Mouse (Mus musculus): ENCODE results near the gene Odf2. TPM values are rescaled to one million over a fixed set of nuclear protein-coding genes. Genes with fewer than 3 reads are reported as not detected.

Odf2 gene
- polyA plus RNA-seq, 1 experiment from 2014 or later, result 64.3 TPM

DNA sequence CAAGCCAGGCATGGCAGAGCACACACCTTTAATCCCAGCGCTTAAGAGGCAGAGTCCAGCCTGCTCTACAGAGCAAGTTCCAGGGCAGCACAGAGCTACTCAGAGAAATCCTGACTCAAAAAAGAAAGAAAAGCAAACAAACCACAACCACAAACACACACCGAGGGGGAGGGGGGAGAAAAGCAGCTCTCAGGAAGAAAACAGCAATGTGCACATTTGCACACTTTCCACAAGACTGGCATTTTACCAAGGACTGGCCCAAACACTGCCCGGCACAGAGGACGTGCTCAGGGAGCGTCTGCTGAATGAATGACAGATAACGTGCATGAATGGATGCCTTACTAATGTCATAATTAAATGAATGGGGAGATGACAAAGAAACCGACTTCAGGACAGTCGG lies 40.0 kb upstream of the Odf2 start:
- H3K27me3 ChIP-seq (ENCODE audit: control insufficient read depth, insufficient read depth, low read length), result peaks cover 29% of the 10 kb centered on the region
- no peak overlapping the region for H3K4me2 ChIP-seq (replicated peaks; ENCODE audit: low read depth, low read length)
- H3K9me3 ChIP-seq (ENCODE audit: control insufficient read depth, low read depth, low read length), result no peaks in the 10 kb centered on the region
- no peak overlapping the region for H3K27ac ChIP-seq (ENCODE audit: low read length)
- 65% methylated on average over 8 of the region's 8 CpGs for WGBS
- H3K36me3 ChIP-seq (ENCODE audit: control insufficient read depth, insufficient read depth, low read length), result no peaks in the 10 kb centered on the region
- H3K4me1 ChIP-seq (ENCODE audit: control insufficient read depth, insufficient read depth, low read length), result peaks cover 6% of the 10 kb centered on the region; the same call in 1 of the 2 replicates
- H3K4me3 ChIP-seq (ENCODE audit: low read depth, low read length), result no peak overlapping the region
- H3K9ac ChIP-seq (replicated peaks; ENCODE audit: low read depth, low read length), result no peak overlapping the region
- no peak for ATAC-seq (ENCODE audit: insufficient number of reproducible peaks, insufficient read depth, low FRiP score, low read depth)

DNA sequence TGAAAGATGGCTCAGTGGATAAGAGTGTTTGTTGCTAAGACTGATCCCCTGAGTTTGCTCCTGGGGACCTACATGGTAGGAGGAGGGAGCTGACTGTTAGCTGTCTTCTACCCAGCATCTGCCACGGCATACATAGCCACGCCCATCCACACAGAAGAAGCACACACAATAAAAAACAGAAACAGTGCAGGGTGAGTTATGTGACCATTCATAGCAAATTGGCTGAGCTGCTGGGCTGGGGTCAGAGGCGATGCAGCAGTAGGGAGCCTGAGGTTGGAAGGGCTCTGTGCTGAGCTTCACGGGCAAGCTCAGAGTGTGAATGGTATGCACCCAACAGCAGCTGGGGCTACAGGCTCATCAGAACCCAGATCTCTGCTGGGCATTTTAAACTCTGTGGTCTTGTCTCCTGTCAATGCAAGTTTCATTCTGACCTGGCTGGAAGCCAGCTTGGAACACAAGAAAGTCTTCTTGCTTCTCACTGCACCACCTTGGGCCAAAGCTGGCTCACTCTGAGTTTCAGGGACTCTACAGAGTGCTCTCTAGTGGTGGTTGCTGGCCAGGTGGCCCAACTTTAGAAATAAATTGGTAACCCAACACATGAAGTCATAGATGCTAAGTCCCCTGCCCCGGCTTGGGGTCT lies 39.1 kb upstream of the Odf2 start:
- H3K4me2 ChIP-seq (replicated peaks; ENCODE audit: low read depth, low read length), result no peak overlapping the region
- no peaks in the 10 kb centered on the region for H3K36me3 ChIP-seq (ENCODE audit: control insufficient read depth, insufficient read depth, low read length)
- 46% methylated on average over 5 of the region's 5 CpGs for WGBS
- no peak overlapping the region for H3K27ac ChIP-seq (ENCODE audit: low read length)
- no peak overlapping the region for H3K4me3 ChIP-seq (ENCODE audit: low read depth, low read length)
- no peak for ATAC-seq (ENCODE audit: insufficient number of reproducible peaks, insufficient read depth, low FRiP score, low read depth)
- H3K4me1 ChIP-seq (ENCODE audit: control insufficient read depth, insufficient read depth, low read length), result peaks cover 6% of the 10 kb centered on the region; the same call in 1 of the 2 replicates
- peaks cover 20% of the 10 kb centered on the region for H3K27me3 ChIP-seq (ENCODE audit: control insufficient read depth, insufficient read depth, low read length)
- no peaks in the 10 kb centered on the region for H3K9me3 ChIP-seq (ENCODE audit: control insufficient read depth, low read depth, low read length)
- H3K9ac ChIP-seq (replicated peaks; ENCODE audit: low read depth, low read length), result no peak overlapping the region

DNA sequence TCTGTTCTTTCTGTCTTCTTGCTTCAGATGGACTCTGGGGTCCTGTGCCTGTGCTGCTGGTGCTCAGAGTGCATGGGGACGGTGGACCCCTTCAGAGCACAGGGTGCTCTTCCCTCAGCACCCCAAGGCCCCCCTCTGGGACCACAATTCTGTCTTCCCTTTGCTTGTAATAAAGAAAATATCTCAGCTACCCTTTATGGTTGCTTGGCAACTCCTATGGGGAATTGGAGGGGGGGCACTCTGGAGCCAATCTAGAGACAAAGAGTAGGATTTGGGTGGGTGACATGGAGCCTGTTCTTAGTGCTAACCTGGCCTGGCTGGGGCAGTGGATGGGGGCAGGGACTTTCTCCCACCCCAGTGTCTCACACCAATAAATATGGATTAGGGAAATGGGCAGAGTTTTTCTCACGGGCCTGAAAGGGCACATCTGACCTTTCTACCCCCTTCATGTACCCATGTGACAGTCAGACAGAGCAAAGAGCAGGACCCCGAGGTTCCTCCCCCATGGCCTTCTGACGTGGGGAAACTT lies 36.0 kb upstream of the Odf2 start:
- Histone ChIP-seq H3K9ac (replicated peaks; ENCODE audit: low read depth, low read length) (no peak overlapping the region), H3K9me3 (ENCODE audit: control insufficient read depth, low read depth, low read length) (no peaks in the 10 kb centered on the region), H3K36me3 (ENCODE audit: control insufficient read depth, insufficient read depth, low read length) (no peaks in the 10 kb centered on the region), H3K4me3 (ENCODE audit: low read depth, low read length) (no peak overlapping the region), H3K4me2 (replicated peaks; ENCODE audit: low read depth, low read length) (no peak overlapping the region), H3K4me1 (ENCODE audit: control insufficient read depth, insufficient read depth, low read length) (no peaks in the 10 kb centered on the region), H3K27ac (ENCODE audit: low read length) (no peak overlapping the region), H3K27me3 (ENCODE audit: control insufficient read depth, insufficient read depth, low read length) (no peaks in the 10 kb centered on the region)
- ATAC-seq (ENCODE audit: insufficient number of reproducible peaks, insufficient read depth, low FRiP score, low read depth), result no peak
- 40% methylated on average over 4 of the region's 4 CpGs for WGBS

DNA sequence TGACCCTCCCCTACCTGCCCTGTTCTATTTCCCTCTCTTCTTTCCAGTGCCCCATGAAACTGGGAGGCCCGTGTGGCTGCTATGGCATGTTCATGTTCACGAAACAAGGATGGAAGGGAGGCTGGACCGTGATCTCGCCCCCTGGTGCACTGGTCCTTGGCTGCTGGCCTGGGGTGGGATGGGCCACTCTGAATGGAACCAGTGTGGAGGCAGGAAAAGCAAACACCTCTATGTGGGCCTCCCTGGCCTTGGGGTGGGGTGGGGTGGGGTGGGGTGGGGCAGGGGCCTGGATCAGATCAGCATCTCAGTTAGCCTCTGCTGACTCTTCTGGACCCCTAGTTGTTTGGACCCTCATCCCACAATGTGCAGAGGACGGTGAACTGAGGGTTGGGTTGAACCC lies 35.3 kb upstream of the Odf2 start:
- Histone ChIP-seq H3K4me1 (ENCODE audit: control insufficient read depth, insufficient read depth, low read length) (no peaks in the 10 kb centered on the region), H3K36me3 (ENCODE audit: control insufficient read depth, insufficient read depth, low read length) (no peaks in the 10 kb centered on the region), H3K27me3 (ENCODE audit: control insufficient read depth, insufficient read depth, low read length) (no peaks in the 10 kb centered on the region), H3K4me2 (replicated peaks; ENCODE audit: low read depth, low read length) (no peak overlapping the region), H3K4me3 (ENCODE audit: low read depth, low read length) (no peak overlapping the region), H3K9ac (replicated peaks; ENCODE audit: low read depth, low read length) (no peak overlapping the region), H3K9me3 (ENCODE audit: control insufficient read depth, low read depth, low read length) (no peaks in the 10 kb centered on the region), H3K27ac (ENCODE audit: low read length) (no peak overlapping the region)
- WGBS, result 67% methylated on average over 5 of the region's 5 CpGs
- no peak for ATAC-seq (ENCODE audit: insufficient number of reproducible peaks, insufficient read depth, low FRiP score, low read depth)

DNA sequence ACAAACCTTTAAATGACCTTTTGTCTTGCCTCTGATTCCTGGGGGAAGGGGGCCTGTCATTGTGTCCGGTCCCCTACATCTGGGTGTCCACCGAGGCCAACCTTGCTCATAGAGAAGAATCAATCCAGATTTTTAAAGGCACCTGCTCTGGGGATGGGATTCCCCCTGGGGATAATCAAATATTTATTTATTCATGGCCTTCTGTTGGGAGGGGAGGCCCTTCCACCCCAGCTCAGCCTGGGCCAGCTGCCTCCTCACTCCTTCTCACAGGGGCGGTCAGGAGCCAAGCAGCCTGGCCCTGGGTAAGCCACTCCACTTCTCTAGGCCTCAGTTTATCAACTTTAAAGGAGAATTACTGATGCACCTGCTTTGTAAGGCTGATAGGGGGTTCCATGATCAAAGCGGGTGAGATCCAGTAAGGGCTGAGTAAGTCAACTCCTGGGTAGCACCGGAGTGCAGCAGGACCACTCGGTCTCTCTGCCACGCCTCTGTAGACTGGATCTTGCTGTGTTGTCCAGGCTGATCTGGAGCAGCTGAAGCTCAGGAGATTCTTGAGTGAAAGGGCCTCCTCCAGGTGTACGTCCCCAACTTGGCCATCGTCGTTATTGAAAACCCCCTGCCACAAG lies 33.3 kb upstream of the Odf2 start:
- Histone ChIP-seq H3K9ac (replicated peaks; ENCODE audit: low read depth, low read length) (no peak overlapping the region), H3K36me3 (ENCODE audit: control insufficient read depth, insufficient read depth, low read length) (no peaks in the 10 kb centered on the region), H3K4me1 (ENCODE audit: control insufficient read depth, insufficient read depth, low read length) (no peaks in the 10 kb centered on the region), H3K4me2 (replicated peaks; ENCODE audit: low read depth, low read length) (no peak overlapping the region), H3K4me3 (ENCODE audit: low read depth, low read length) (no peak overlapping the region), H3K9me3 (ENCODE audit: control insufficient read depth, low read depth, low read length) (no peaks in the 10 kb centered on the region), H3K27ac (ENCODE audit: low read length) (no peak overlapping the region), H3K27me3 (ENCODE audit: control insufficient read depth, insufficient read depth, low read length) (no peaks in the 10 kb centered on the region)
- no peak for ATAC-seq (ENCODE audit: insufficient number of reproducible peaks, insufficient read depth, low FRiP score, low read depth)
- WGBS, result 71% methylated on average over 10 of the region's 10 CpGs

DNA sequence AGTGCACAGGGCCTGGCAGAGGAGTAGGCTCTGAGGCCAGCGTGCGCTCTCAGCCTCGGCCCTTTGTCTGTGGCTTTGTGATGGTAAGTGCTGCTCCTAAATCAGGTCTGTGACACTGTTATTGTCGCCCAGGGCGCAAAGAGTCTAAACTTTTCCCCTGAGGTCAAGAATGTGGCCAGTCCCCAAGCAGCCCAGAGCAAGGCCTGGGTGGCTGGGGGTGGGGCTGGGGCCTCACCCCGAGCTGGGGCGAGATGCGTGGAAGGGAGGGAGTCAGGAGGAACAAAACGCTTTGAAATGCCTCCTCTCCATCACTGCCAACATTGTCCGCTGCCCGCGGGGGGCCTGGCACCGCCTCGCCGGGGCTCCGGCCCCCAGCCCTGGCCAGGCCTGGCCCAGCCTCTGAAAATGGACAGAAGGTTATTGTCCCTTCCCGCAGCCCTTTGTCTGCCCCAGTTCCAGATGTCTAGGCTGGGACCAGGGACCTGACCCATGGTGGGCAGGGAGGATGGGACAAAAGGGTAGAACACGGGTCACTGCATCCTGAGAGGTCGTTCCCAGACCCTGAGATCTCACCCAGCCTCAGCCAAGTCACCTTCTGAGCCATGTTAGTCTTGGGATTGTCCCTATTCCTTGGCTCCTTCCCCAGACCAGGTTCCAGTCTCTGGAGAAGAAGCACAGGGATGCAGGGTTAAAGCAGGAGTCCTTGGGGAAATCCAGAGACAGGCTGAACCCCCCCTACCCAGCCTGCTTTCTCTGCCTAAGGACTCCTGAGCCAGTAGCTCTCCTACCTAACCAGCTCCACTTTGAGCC lies 32.4 kb upstream of the Odf2 start:
- no peak overlapping the region for H3K27ac ChIP-seq (ENCODE audit: low read length)
- 22% methylated on average over 19 of the region's 19 CpGs for WGBS
- H3K36me3 ChIP-seq (ENCODE audit: control insufficient read depth, insufficient read depth, low read length), result no peaks in the 10 kb centered on the region
- no peak overlapping the region for H3K4me2 ChIP-seq (replicated peaks; ENCODE audit: low read depth, low read length)
- no peak overlapping the region for H3K4me3 ChIP-seq (ENCODE audit: low read depth, low read length)
- no peak for ATAC-seq (ENCODE audit: insufficient number of reproducible peaks, insufficient read depth, low FRiP score, low read depth)
- H3K27me3 ChIP-seq (ENCODE audit: control insufficient read depth, insufficient read depth, low read length), result no peaks in the 10 kb centered on the region
- no peaks in the 10 kb centered on the region for H3K4me1 ChIP-seq (ENCODE audit: control insufficient read depth, insufficient read depth, low read length)
- H3K9me3 ChIP-seq (ENCODE audit: control insufficient read depth, low read depth, low read length), result no peaks in the 10 kb centered on the region
- no peak overlapping the region for H3K9ac ChIP-seq (replicated peaks; ENCODE audit: low read depth, low read length)

DNA sequence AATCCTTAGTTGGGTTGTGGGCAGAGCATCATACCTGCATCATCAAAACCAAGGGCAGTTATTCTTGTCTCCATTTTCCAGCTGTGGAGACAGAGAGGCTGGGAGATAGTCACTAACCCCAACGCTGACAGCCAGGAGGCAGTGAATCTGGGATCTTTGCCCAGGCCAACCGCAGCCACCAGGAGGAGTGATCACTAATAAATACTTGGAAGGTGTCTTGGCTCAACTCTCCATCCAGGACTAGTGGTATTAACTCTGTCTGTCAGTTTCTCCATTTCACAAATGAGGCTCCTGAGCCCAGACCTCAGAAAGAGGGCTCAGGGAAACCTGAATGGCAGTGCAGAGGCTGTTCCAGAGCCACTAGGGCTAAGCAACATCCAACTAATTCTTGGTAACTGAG lies 31.7 kb upstream of the Odf2 start:
- Histone ChIP-seq H3K9ac (replicated peaks; ENCODE audit: low read depth, low read length) (no peak overlapping the region), H3K4me1 (ENCODE audit: control insufficient read depth, insufficient read depth, low read length) (no peaks in the 10 kb centered on the region), H3K27me3 (ENCODE audit: control insufficient read depth, insufficient read depth, low read length) (no peaks in the 10 kb centered on the region), H3K9me3 (ENCODE audit: control insufficient read depth, low read depth, low read length) (no peaks in the 10 kb centered on the region), H3K36me3 (ENCODE audit: control insufficient read depth, insufficient read depth, low read length) (no peaks in the 10 kb centered on the region), H3K4me3 (ENCODE audit: low read depth, low read length) (no peak overlapping the region), H3K4me2 (replicated peaks; ENCODE audit: low read depth, low read length) (no peak overlapping the region), H3K27ac (ENCODE audit: low read length) (no peak overlapping the region)
- no peak for ATAC-seq (ENCODE audit: insufficient number of reproducible peaks, insufficient read depth, low FRiP score, low read depth)
- WGBS, result 44% methylated on average over 2 of the region's 2 CpGs

DNA sequence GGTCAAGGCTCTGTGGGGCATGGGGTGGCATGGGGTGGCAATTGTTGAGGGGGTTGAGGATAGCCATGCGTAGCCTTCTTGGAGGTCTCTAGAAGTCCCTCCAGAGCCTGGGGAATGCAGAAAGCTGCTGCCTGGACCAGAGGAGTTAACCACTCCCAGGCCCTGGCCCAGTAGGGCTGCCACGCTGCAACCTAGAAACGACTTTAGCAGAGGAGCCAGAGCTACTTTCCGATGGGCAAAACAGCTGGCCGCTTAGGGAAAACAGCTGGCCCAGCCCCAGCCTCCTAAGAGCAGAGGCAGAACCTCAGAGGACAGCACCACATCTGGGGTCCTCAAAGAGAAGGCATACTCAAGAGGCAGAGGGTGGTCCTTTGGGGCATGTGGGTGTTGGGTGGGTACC lies 31.1 kb upstream of the Odf2 start:
- WGBS, result 71% methylated on average over 5 of the region's 5 CpGs
- H3K4me3 ChIP-seq (ENCODE audit: low read depth, low read length), result no peak overlapping the region
- no peaks in the 10 kb centered on the region for H3K4me1 ChIP-seq (ENCODE audit: control insufficient read depth, insufficient read depth, low read length)
- H3K9me3 ChIP-seq (ENCODE audit: control insufficient read depth, low read depth, low read length), result no peaks in the 10 kb centered on the region
- no peak overlapping the region for H3K4me2 ChIP-seq (replicated peaks; ENCODE audit: low read depth, low read length)
- no peak for ATAC-seq (ENCODE audit: insufficient number of reproducible peaks, insufficient read depth, low FRiP score, low read depth)
- H3K27me3 ChIP-seq (ENCODE audit: control insufficient read depth, insufficient read depth, low read length), result no peaks in the 10 kb centered on the region
- no peak overlapping the region for H3K27ac ChIP-seq (ENCODE audit: low read length)
- no peaks in the 10 kb centered on the region for H3K36me3 ChIP-seq (ENCODE audit: control insufficient read depth, insufficient read depth, low read length)
- H3K9ac ChIP-seq (replicated peaks; ENCODE audit: low read depth, low read length), result no peak overlapping the region

All from stomach, embryonic 14.5 days (tissue).